Mouse (Mus musculus) heart, adult 2 months (tissue): Measurements from ENCODE around the gene Neo1. TPM values are rescaled to one million over a fixed set of nuclear protein-coding genes. Genes with fewer than 3 reads are reported as not detected.
A peak's percentile ranks its signal among the peaks of the same experiment; 100 is the strongest.

Experiments
- DNase-seq, 2 experiments: peaks; one replicate each; pipeline ENCODE4 v3.0.0; 2021
- H3K27ac ChIP-seq: fragments of 200-600 bp; 2 replicates; pipeline ENCODE4 v1.8.1; 2022
- H3K27me3 ChIP-seq: fragments of 200-500 bp; 2 replicates; pipeline ENCODE4 v1.6.1; 2012; ENCODE audit warnings: mild to moderate bottlenecking, low read length, inconsistent platforms, mixed read lengths; ENCODE audit not compliant: control insufficient read depth, insufficient read depth
- H3K36me3 ChIP-seq: fragments of 200-500 bp; 2 replicates; pipeline ENCODE4 v1.6.1; 2012; ENCODE audit warnings: low read length, inconsistent platforms; ENCODE audit not compliant: control insufficient read depth, insufficient read depth
- H3K4me1 ChIP-seq: fragments of 200-500 bp; 2 replicates; pipeline ENCODE4 v1.6.1; 2011; ENCODE audit warnings: low read length; ENCODE audit not compliant: control insufficient read depth, insufficient read depth
- H3K4me3 ChIP-seq: fragments of 200-600 bp; 2 replicates; pipeline ENCODE4 v1.8.1; 2022
- H3K79me2 ChIP-seq: fragments of 200-500 bp; replicated peaks from 2 replicates; pipeline ENCODE4 v1.6.1; 2012; ENCODE audit warnings: mild to moderate bottlenecking, inconsistent platforms, low read length, moderate library complexity, mixed read lengths; ENCODE audit not compliant: control insufficient read depth, insufficient read depth
- H3K9ac ChIP-seq: fragments of 200-500 bp; 2 replicates; pipeline ENCODE4 v1.6.1; 2012; ENCODE audit warnings: low read depth, mild to moderate bottlenecking, control low read depth, inconsistent platforms, low read length, mixed read lengths
- CTCF ChIP-seq: fragments of 200-600 bp; IDR thresholded peaks from 2 replicates; pipeline ENCODE4 v1.8.1; 2022; ENCODE audit warnings: antibody characterized with exemption, mild to moderate bottlenecking, moderate library complexity
- EP300 ChIP-seq: fragments of 200-500 bp; IDR thresholded peaks from 2 replicates; pipeline ENCODE4 v1.6.1; 2011; ENCODE audit warnings: low read depth, low read length, control low read depth; ENCODE audit not compliant: insufficient read depth
- POLR2A ChIP-seq: fragments of 200-500 bp; IDR thresholded peaks from 2 replicates; pipeline ENCODE4 v1.6.1; 2011; ENCODE audit warnings: mild to moderate bottlenecking, low read depth, low read length, control low read depth; ENCODE audit not compliant: insufficient read depth
- WGBS: fragments of 180-500 bp; shearing (Covaris S2); methylation state at CpG from one replicate; pipeline ENCODE4 v1.1.7; 2018; 5-methylcytosine and 5-hydroxymethylcytosine counted together
- intact Hi-C: fragments of 180-260 bp; cut with DNase I; formaldehyde crosslinking; loops from one replicate; pipeline ENCODE4 v1.15.1; 2025
- polyA plus RNA-seq: library from polyadenylated mRNA; depleted of rRNA; stranded (reverse); fragments of >200 nt; gene quantifications from 2 replicates; pipeline ENCODE4 v1.2.3, GENCODE M21; 2012
- total RNA-seq, 2 experiments: library from RNA; stranded (reverse); gene quantifications; 2 replicates each; pipeline ENCODE4 v1.2.3; 2021

The Neo1 gene
- total and polyA plus RNA-seq, 3 experiments: 30.5 to 48.1 (median 46.9) TPM

- 48% methylated on average over 8 of the region's 8 CpGs for WGBS
- H3K4me3 ChIP-seq: no peak overlapping the region
- TF ChIP-seq CTCF: no peak
- TF ChIP-seq EP300: no peak
- no peak for TF ChIP-seq POLR2A
Measured at GRCm38 (mm10) chr9:59056281-59056680, 20.0 kb upstream of the Neo1 start.

DNA sequence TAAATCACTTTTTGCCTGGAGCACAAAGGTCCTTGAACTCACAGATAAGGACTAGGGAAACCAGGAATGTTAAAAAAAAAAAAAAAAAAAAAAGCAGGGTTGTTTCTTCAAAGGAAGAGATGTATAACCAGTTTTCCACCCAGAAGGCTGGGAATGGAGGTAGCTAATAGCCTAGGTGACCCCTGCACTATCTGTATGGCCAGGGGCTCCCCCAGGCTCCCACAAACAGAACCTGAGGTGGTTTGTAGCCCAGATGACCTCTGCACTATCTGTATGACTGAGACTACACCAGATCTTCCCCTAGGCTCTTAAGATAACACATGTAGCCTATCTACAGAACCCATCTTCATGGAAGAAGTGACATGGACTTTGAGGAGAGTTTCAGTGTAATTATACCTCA is 5.6 kb upstream of the Neo1 start:
- Histone ChIP-seq H3K27me3 (no peaks in the 10 kb centered on the region), H3K9ac (no peak overlapping the region), H3K27ac (no peak overlapping the region), H3K79me2 (no peaks in the 10 kb centered on the region), H3K4me3 (no peak overlapping the region), H3K4me1 (0 out of 2 replicates have a peak, but pooled peaks cover 1% of the 10 kb centered on the region), H3K36me3 (no peaks in the 10 kb centered on the region; the same call in 1 of the 2 replicates)
- no peak for DNase-seq
- no peak for TF ChIP-seq POLR2A
- intact Hi-C loops: no loop called here

More at GRCm38 (mm10) chr9:59056281-59056680, 20.0 kb upstream of the Neo1 start:
- peaks cover 1% of the 10 kb centered on the region; the same call in 1 of the 2 replicates for H3K4me1 ChIP-seq
- H3K79me2 ChIP-seq: no peaks in the 10 kb centered on the region
- intact Hi-C loops: no loop called here
- no peak overlapping the region for H3K9ac ChIP-seq
- no peaks in the 10 kb centered on the region for H3K27me3 ChIP-seq
- peak overlapping the region; percentile 31; the same call in 1 of the 2 replicates for H3K27ac ChIP-seq
- peak in 1 of 2 experiments; percentile 21 for DNase-seq
- H3K36me3 ChIP-seq: no peaks in the 10 kb centered on the region

DNA sequence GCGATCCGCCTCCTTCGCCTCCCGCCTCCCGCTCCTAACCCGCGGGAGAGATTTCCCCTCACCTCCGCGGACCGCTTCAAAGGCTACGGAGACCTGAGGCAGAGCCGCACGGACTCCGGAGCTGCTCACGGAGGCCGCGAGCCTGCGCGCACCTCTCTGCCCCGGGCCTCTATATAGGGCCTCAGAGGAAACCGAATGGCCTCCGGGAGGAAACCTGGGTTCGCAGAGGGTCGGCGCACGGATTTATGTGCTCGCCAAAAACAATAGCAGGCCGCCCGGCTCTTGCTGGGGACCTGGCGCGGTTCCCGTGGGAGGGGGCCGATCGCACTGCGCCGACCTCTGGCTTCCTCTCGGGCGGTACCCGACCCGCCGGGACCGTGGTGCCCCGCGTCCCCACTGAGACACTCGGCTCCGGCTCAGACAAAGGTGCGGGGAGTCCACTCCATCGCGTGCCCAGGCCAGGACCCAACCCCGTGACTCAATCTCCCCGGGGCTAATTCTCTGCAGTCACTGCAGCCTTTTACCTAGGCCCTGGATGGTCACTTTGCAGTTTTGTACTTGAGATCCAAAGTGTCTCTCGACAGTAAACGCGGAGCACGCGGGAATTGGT is 596 bp upstream of the Neo1 start:
- 1% methylated on average over 56 of the region's 56 CpGs for WGBS
- Histone ChIP-seq H3K27ac (peak overlapping the region; percentile 96), H3K36me3 (peaks cover 4% of the 10 kb centered on the region), H3K79me2 (peaks cover 2% of the 10 kb centered on the region; the same call in 1 of the 2 replicates), H3K4me3 (peak overlapping the region; percentile 71), H3K27me3 (no peaks in the 10 kb centered on the region), H3K4me1 (peaks cover 3% of the 10 kb centered on the region), H3K9ac (peak overlapping the region; percentile 99)
- intact Hi-C loops: loop anchor here (5.0 to 10.0 kb wide), 2 partner anchors 255 to 1172 kb away; partner anchors contain the start of gene Adpgk
- TF ChIP-seq EP300: no peak
- no peak for TF ChIP-seq CTCF
- TF ChIP-seq POLR2A: 0 out of 2 replicates have a peak, but pooled peaks have one; percentile 45
- DNase-seq: no peak

- WGBS: under 1% methylated on average over 62 of the region's 63 CpGs
- intact Hi-C loops: loop anchor here (5.0 to 10.0 kb wide), 2 partner anchors 257 to 1171 kb away; partner anchors contain the start of gene Adpgk
- H3K36me3 ChIP-seq: peaks cover 4% of the 10 kb centered on the region
- H3K27ac ChIP-seq: peak overlapping the region; percentile 96
- peak; percentile 45 to 66 for DNase-seq
- H3K4me3 ChIP-seq: peak overlapping the region; percentile 71
- H3K27me3 ChIP-seq: no peaks in the 10 kb centered on the region
- peak overlapping the region; percentile 99 for H3K9ac ChIP-seq
- H3K79me2 ChIP-seq: peaks cover 2% of the 10 kb centered on the region; the same call in 1 of the 2 replicates
- peak; percentile 63 for TF ChIP-seq CTCF
- TF ChIP-seq EP300: no peak
- H3K4me1 ChIP-seq: peaks cover 3% of the 10 kb centered on the region
Measured at GRCm38 (mm10) chr9:59035342-59036158, 691 bp downstream of the Neo1 start.

DNA sequence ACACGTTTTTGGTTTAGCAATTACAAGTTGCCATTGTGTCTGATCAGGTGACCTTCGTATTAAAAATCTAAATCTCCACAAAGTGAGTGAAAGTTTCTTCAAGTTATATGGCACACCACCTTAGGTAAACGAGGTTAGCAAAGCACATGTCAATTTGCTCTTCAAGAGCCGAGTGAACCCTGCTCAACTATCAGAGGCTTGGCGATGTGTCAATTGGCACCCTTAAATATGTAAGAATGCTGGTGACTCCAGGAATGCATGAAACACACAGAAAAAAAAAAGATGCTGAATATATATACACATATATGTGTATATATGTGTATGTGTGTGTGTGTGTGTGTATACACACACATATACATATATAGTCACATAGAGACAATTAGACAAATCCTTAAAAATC is 1.4 kb downstream of the Neo1 start:
- H3K27ac ChIP-seq: no peak overlapping the region
- H3K9ac ChIP-seq: no peak overlapping the region
- H3K79me2 ChIP-seq: peaks cover 2% of the 10 kb centered on the region; the same call in 1 of the 2 replicates
- peaks cover 4% of the 10 kb centered on the region for H3K36me3 ChIP-seq
- peak overlapping the region; percentile 71 for H3K4me3 ChIP-seq
- DNase-seq: no peak
- H3K4me1 ChIP-seq: peaks cover 3% of the 10 kb centered on the region
- TF ChIP-seq POLR2A (no peak), CTCF (no peak), EP300 (no peak)
- WGBS: 29% methylated on average over 5 of the region's 5 CpGs
- H3K27me3 ChIP-seq: no peaks in the 10 kb centered on the region
- intact Hi-C loops: loop anchor here (5.0 to 10.0 kb wide), 2 partner anchors 257 to 1170 kb away; partner anchors contain the start of gene Adpgk
